Comparison of ENCODE assay signal across 8 mouse cellular contexts in the genomic region with DNA sequence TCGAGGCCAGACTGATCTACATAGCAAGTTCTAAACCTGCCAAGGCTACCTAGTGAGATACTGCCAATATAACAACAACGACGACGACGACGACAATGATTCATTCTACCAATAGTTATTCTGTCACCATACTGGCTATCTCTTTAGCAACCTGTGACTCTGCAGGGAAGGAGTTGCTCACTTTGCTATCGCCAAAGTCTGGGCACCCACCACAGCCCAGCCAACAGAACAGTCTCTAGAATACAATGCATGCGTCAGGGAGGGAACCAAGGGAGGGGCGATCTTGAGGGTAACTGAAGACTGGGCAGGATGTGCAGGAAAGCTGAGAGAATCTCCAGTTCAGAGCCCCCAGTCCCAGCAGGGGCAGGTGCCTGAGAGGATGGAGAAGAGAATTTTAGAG. TPM values are rescaled to one million over a fixed set of nuclear protein-coding genes. Genes with fewer than 3 reads are reported as not detected.
DNase-seq lines count a peak whose midpoint lies in the region; ATAC-seq and TF ChIP-seq lines count a peak whose summit lies in the region.

No protein-coding gene starts in this region.

- TF ChIP-seq POLR2A in testis, adult 2 months (IDR thresholded peaks at IDR 0.05; ENCODE audit: control insufficient read depth, low read depth, low read length), result no peak

- no peak for ATAC-seq in limb, embryonic 13.5 days (ENCODE audit: low FRiP score, low read depth)
- no peak for ATAC-seq in stomach, embryonic 14.5 days (ENCODE audit: insufficient number of reproducible peaks, insufficient read depth, low FRiP score, low read depth)

- peaks cover 26% of the 10 kb centered on the region for H3K4me1 ChIP-seq in testis, adult 2 months (ENCODE audit: control insufficient read depth, insufficient read depth, low read length)
- H3K4me1 ChIP-seq in limb, embryonic 13.5 days, result peaks cover 46% of the 10 kb centered on the region
- H3K4me1 ChIP-seq in stomach, embryonic 14.5 days (ENCODE audit: control insufficient read depth, insufficient read depth, low read length), result peaks cover 34% of the 10 kb centered on the region

- peak overlapping the region; percentile 67 for H3K9ac ChIP-seq in limb, embryonic 13.5 days
- H3K9ac ChIP-seq in stomach, embryonic 14.5 days (replicated peaks; ENCODE audit: low read depth, low read length), result no peak overlapping the region; the same call in 1 of the 2 replicates

- peak overlapping the region; percentile 99 for H3K4me2 ChIP-seq in limb, embryonic 13.5 days (replicated peaks)
- peak overlapping the region; percentile 54 for H3K4me2 ChIP-seq in stomach, embryonic 14.5 days (replicated peaks; ENCODE audit: low read depth, low read length)

- peak; percentile 15 for DNase-seq in adrenal gland, postnatal 14 days
- DNase-seq in adrenal gland, adult 18-20 months (ENCODE audit: low spot score in 2 of 2), result no peak
- no peak for DNase-seq in testis, postnatal 10 days (ENCODE audit: low spot score)
- DNase-seq in MN1 (ENCODE audit: low spot score), result no peak
- DNase-seq in spleen, postnatal 36 days (ENCODE audit: low spot score in 2 of 2), result no peak

- no peak for TF ChIP-seq CTCF in testis, adult 2 months (IDR thresholded peaks at IDR 0.05; ENCODE audit: control insufficient read depth, insufficient read depth, insufficient replicate concordance, low read depth, low read length)

- peak overlapping the region; percentile 84 for H3K4me3 ChIP-seq in testis, adult 2 months (ENCODE audit: control insufficient read depth, low read depth, low read length)
- peak overlapping the region; percentile 34 for H3K4me3 ChIP-seq in limb, embryonic 13.5 days
- H3K4me3 ChIP-seq in stomach, embryonic 14.5 days (ENCODE audit: low read depth, low read length), result peak overlapping the region; percentile 15; the same call in 1 of the 2 replicates

- H3K36me3 ChIP-seq in testis, adult 2 months (ENCODE audit: control insufficient read depth, insufficient read depth, low read length), result no peaks in the 10 kb centered on the region
- no peaks in the 10 kb centered on the region for H3K36me3 ChIP-seq in limb, embryonic 13.5 days
- no peaks in the 10 kb centered on the region for H3K36me3 ChIP-seq in stomach, embryonic 14.5 days (ENCODE audit: control insufficient read depth, insufficient read depth, low read length)

- H3K27ac ChIP-seq in testis, adult 2 months (ENCODE audit: control insufficient read depth, insufficient read depth, low read depth, low read length), result peak overlapping the region; percentile 25; the same call in 1 of the 2 replicates
- peak overlapping the region; percentile 100; the same call in 1 of the 2 replicates for H3K27ac ChIP-seq in limb, embryonic 13.5 days
- no peak overlapping the region for H3K27ac ChIP-seq in stomach, embryonic 14.5 days (ENCODE audit: low read length)

- no peaks in the 10 kb centered on the region for H3K9me3 ChIP-seq in limb, embryonic 13.5 days
- no peaks in the 10 kb centered on the region for H3K9me3 ChIP-seq in stomach, embryonic 14.5 days (ENCODE audit: control insufficient read depth, low read depth, low read length)

- WGBS in limb, embryonic 13.5 days, result 6% methylated on average over 9 of the region's 9 CpGs
- 8% methylated on average over 9 of the region's 9 CpGs for WGBS in stomach, embryonic 14.5 days

- no peaks in the 10 kb centered on the region for H3K27me3 ChIP-seq in testis, adult 2 months (ENCODE audit: control insufficient read depth, insufficient read depth, low read length)
- H3K27me3 ChIP-seq in limb, embryonic 13.5 days, result no peaks in the 10 kb centered on the region
- H3K27me3 ChIP-seq in stomach, embryonic 14.5 days (ENCODE audit: control insufficient read depth, insufficient read depth, low read length), result no peaks in the 10 kb centered on the region

RNA-seq across cellular contexts. Expression of a gene that starts 32.6 kb away (rescaled TPM):
- total RNA-seq in adrenal gland, postnatal 14 days (2021), result 55.2 and 61.6 TPM in 2 replicates
- total RNA-seq in adrenal gland, adult 18-20 months (2021), result 100 to 1,000 TPM in 1 of 2 experiments, 10 to 100 TPM in 1; 99.8 to 239 TPM
- 0.93 and 1.0 TPM in 2 replicates for polyA plus RNA-seq in testis, adult 2 months (2012; rRNA removed)
- 5.1 and 5.5 TPM in 2 replicates for polyA plus RNA-seq in limb, embryonic 13.5 days (2015; fragmentation: Nextera tagmentation; extraction: Ambion mirVana)
- 3.7 and 3.9 TPM in 2 replicates for polyA plus RNA-seq in stomach, embryonic 14.5 days (2014; fragmentation: Nextera tagmentation; extraction: Ambion mirVana)

Comparison
In these comparisons a context has a peak if more than half of its experiments do, and no peak if none do; other contexts are left out.
1. H3K4me3 ChIP-seq: peak in every context shown above with its lines; median percentile 84 in testis, adult 2 months; 34 in limb, embryonic 13.5 days; 15 in stomach, embryonic 14.5 days.